Mouse (Mus musculus): Measurements from ENCODE around the gene Anapc2.

- TF ChIP-seq HCFC1 (IDR thresholded peaks at IDR 0.05; ENCODE audit: low read depth, low read length) (peak; percentile 96), MXI1 (IDR thresholded peaks at IDR 0.05; ENCODE audit: low read depth, low read length) (peak; percentile 100), GATA1 (IDR thresholded peaks at IDR 0.05; ENCODE audit: low read depth, low read length) (no peak)
These were observed 16.9 kb upstream of the Anapc2 start, which contains the start of gene Tmem203 for GRCm38 (mm10) chr2:25255284-25255779.
